Mouse (Mus musculus) limb, embryonic 15.5 days (tissue): ENCODE data around the gene Tmem235. TPM values are rescaled to one million over a fixed set of nuclear protein-coding genes. Genes with fewer than 3 reads are reported as not detected.

Experiments
- ATAC-seq: fragments of 200-750 bp; cut with Nextera tagmentation; 2 replicates; pipeline ENCODE4 v1.8.0; 2017; ENCODE audit warnings: low read depth, moderate TSS enrichment; ENCODE audit not compliant: insufficient number of reproducible peaks, low FRiP score, low TSS enrichment
- H3K27ac ChIP-seq: fragments of 300-500 bp; sonication (generic); 2 replicates; pipeline ENCODE4 v1.5.1; 2015; ENCODE audit warnings: moderate library complexity, mild to moderate bottlenecking, inconsistent platforms
- H3K27me3 ChIP-seq: fragments of 300-500 bp; sonication (generic); 2 replicates; pipeline ENCODE4 v1.6.1; 2015; ENCODE audit warnings: inconsistent platforms
- H3K36me3 ChIP-seq: fragments of 300-500 bp; sonication (generic); 2 replicates; pipeline ENCODE4 v1.6.1; 2015; ENCODE audit warnings: inconsistent platforms
- H3K4me1 ChIP-seq: fragments of 300-500 bp; sonication (generic); 2 replicates; pipeline ENCODE4 v1.6.1; 2015; ENCODE audit warnings: inconsistent platforms
- H3K4me2 ChIP-seq: fragments of 300-500 bp; sonication (generic); 2 replicates; pipeline ENCODE4 v1.6.1; 2015; ENCODE audit warnings: mild to moderate bottlenecking, inconsistent platforms
- H3K4me3 ChIP-seq: fragments of 300-500 bp; sonication (generic); 2 replicates; pipeline ENCODE4 v1.5.1; 2015; ENCODE audit warnings: mild to moderate bottlenecking, inconsistent platforms
- H3K9ac ChIP-seq: fragments of 300-500 bp; sonication (generic); 2 replicates; pipeline ENCODE4 v1.6.1; 2015; ENCODE audit warnings: inconsistent platforms
- H3K9me3 ChIP-seq: fragments of 300-500 bp; sonication (generic); 2 replicates; pipeline ENCODE4 v1.6.1; 2016; ENCODE audit warnings: inconsistent platforms
- WGBS: fragments of 180-500 bp; shearing (Covaris S2); methylation state at CpG from one replicate; pipeline ENCODE4 v1.1.7; 2015; 5-methylcytosine and 5-hydroxymethylcytosine counted together
- polyA plus RNA-seq: library from polyadenylated mRNA; unstranded; fragments of >200 nt; fragmentation: Nextera tagmentation; extraction: Ambion mirVana; gene quantifications from 2 replicates; pipeline ENCODE4 v1.2.1, GENCODE M21; 2015

The Tmem235 gene
- polyA plus RNA-seq, 1 experiment from 2014 or later = not detected

DNA sequence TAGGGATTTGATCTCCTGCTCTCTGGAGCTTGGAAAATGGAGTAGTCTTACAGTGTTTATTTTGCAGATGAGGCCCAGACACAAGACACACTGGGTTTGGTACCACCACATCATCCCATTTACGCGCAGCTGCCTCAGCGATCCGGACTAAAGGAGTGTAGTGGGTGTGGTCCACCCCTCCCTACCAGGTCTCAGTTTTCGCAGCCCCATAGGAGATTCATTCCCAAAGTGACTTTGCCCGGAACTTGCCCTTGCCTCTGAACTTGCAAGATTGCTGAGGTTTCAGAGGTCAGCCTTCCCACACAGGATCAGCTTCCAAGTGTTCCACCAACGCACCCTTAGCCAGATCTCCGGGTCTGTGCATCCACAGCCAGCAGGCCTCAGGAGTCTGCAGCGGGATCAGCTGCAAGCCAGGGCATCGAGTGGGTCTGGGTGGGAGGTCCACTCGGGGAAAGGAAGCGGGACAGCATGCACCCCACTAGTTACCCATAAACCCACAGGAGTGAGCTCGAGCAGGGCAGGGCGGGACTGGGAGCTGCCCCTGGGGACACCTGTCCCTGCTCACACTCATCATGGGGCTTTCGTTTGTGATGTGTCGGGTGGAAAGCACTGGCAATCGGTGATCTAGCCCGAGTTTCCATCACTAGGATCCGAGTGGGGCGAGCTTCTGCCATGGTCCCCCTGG, 27.8 kb downstream of the Tmem235 start:
- no peak for ATAC-seq
- Histone ChIP-seq H3K36me3 (no peaks in the 10 kb centered on the region), H3K4me3 (peak overlapping the region; percentile 30), H3K4me1 (peaks cover 57% of the 10 kb centered on the region), H3K27me3 (no peaks in the 10 kb centered on the region; the same call in 1 of the 2 replicates), H3K9ac (peak overlapping the region; percentile 8), H3K27ac (peak overlapping the region; percentile 83), H3K9me3 (no peaks in the 10 kb centered on the region), H3K4me2 (peak overlapping the region; percentile 58)
- 17% methylated on average over 20 of the region's 20 CpGs for WGBS

DNA sequence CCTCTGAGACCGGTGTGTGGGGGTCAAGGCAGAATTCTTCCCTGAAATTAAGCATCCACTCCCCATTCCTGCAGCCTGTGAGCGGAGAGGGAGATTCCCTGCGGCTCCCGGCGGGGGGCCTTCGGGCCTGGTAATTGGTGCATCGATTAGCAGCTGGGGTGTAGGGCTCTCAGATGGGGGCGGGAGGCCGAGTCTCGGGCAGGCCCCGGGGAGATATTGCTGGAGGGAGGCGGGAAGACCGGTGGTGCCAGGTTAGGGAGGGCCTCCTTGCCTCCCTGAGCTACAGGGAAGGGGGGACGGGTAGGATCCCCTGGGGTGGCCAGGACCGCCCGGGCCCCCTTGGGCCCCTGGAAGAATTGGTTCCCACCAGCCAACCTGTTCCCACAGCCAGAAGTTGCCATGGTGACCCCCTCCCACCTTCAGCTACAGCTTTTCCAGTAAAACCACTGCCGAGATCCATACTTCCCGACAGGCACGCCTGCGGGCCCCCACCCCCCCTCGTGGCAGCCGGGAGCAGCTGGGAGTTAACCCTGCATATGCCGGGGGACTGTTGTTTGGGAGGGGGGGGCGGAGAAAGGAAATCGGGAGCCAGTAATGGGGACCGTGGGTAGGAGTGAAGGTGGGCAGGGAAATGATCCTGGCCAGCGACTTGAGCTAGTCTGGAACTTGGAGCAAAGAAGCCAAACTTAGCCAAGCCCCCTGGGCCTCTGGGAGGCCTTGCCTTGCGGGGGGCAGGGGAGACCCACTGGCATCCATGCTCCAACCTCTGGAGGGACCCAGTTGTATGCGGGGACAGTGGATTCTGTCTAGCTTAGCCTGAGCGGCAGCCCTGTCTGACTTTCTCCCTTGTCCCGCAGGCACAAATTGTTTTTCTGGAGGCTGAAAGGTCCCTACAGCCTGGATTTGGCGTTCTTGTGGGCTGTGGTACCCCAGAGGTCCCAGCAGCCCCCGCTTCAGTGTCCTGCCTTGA, 28.6 kb downstream of the Tmem235 start:
- H3K27ac ChIP-seq = peak overlapping the region; percentile 83
- peak; percentile 70 for ATAC-seq
- H3K9ac ChIP-seq = peak overlapping the region; percentile 8; the same call in 1 of the 2 replicates
- no peaks in the 10 kb centered on the region; the same call in 1 of the 2 replicates for H3K27me3 ChIP-seq
- peak overlapping the region; percentile 30 for H3K4me3 ChIP-seq
- no peaks in the 10 kb centered on the region for H3K36me3 ChIP-seq
- H3K4me1 ChIP-seq = peaks cover 49% of the 10 kb centered on the region
- no peaks in the 10 kb centered on the region for H3K9me3 ChIP-seq
- peak overlapping the region; percentile 58 for H3K4me2 ChIP-seq
- WGBS = 6% methylated on average over 33 of the region's 33 CpGs

DNA sequence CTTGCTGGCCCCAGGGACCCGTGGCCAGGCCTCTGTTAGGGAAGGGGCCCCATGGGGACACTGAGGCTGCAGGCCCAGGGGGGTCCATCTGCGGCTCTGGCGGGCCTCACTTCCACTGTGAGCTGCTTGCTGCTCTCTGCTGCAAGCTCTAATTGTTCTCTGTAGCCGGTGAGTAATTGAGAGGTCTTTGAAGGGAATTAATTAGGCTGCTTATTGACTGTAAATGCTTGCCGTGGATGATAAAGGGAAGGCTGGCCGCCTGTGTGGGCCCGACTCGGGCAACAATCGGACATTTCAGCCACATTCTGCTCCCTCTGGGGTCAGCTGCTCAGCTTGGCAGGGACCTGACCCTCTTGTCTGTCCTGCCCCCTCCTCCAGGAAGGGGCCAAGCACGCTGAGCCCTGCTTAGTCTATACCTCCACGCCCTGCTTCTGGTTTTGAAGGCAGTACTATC, 29.4 kb downstream of the Tmem235 start:
- Histone ChIP-seq H3K4me2 (peak overlapping the region; percentile 58), H3K9me3 (no peaks in the 10 kb centered on the region), H3K4me1 (peaks cover 46% of the 10 kb centered on the region), H3K9ac (peak overlapping the region; percentile 8; the same call in 1 of the 2 replicates), H3K36me3 (no peaks in the 10 kb centered on the region), H3K27ac (peak overlapping the region; percentile 83), H3K27me3 (no peaks in the 10 kb centered on the region; the same call in 1 of the 2 replicates), H3K4me3 (peak overlapping the region; percentile 30)
- no peak for ATAC-seq
- WGBS = 11% methylated on average over 11 of the region's 11 CpGs

DNA sequence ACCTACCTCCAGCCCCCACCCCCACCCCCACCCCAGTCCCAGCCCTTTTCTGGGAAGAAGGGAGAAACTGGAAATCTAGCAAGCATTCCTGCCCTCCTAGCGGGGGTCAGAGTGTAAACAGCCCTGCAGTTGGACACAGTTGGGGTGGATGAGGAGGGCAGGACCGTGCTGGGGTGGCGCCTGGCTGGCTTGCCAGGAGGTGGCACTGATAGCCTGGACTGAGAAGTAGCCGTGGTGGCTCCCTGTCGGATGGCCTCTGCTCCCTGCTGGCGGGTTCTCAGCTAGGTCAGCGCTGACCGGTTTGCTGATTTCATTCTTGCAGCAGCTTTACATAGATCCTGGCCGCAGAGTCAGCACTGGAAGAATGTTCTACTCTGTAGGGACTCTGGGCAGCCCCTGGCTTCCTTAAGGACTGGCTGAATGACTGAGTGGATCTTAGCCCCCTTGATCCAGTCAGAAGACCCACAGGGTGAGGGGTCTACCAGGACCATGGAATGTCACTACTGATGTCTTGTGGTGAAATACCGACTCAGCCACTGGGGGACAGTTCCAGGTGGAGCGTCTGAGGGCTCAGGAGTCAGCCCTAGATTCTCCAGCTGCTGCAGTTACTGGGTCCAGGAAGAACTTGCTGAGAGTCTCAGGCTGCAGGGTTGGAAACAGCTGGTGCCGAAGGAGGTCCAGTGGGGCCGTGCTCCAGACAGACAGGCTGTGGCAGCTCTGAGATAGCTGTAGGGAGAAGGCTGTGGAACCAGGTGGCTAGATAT, 30.1 kb downstream of the Tmem235 start:
- no peaks in the 10 kb centered on the region for H3K9me3 ChIP-seq
- 0 out of 2 replicates have a peak overlapping the region, but pooled peaks have one; percentile 8 for H3K4me3 ChIP-seq
- no peaks in the 10 kb centered on the region; the same call in 1 of the 2 replicates for H3K27me3 ChIP-seq
- WGBS = 35% methylated on average over 13 of the region's 13 CpGs
- peaks cover 46% of the 10 kb centered on the region for H3K4me1 ChIP-seq
- H3K9ac ChIP-seq = no peak overlapping the region
- H3K36me3 ChIP-seq = no peaks in the 10 kb centered on the region
- peak overlapping the region; percentile 83 for H3K27ac ChIP-seq
- peak overlapping the region; percentile 58 for H3K4me2 ChIP-seq
- no peak for ATAC-seq

DNA sequence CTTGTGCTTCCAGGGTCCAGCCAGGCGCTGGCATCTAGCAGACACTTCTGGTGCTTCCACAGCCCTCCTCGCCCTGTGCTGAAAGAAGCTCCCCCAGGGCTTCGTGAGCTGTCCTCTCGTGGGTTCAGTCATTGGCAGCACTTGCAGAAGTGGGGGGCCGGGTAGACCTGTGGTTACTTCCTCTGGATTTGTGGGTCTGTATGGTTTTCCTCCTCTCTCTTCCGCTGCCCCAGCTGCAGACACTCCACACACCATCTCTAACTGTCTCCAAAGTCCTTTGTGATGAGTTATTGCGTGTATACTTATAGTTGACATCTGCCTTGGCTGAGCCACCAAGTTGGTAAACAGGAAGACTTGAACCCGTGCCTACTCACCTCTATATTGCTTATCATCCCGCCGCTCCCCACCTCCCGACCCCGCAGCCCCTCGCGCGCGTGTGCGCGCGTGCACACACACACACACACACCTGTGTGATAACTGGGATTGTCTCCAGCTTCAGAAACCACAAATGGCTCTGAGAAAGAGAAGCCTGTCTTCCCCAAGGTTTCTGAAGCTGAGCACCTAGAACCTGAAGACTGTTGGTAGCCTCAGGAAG, 31.1 kb downstream of the Tmem235 start:
- Histone ChIP-seq H3K27me3 (no peaks in the 10 kb centered on the region; the same call in 1 of the 2 replicates), H3K4me3 (no peak overlapping the region), H3K9ac (no peak overlapping the region), H3K4me2 (no peak overlapping the region), H3K36me3 (no peaks in the 10 kb centered on the region), H3K4me1 (peaks cover 43% of the 10 kb centered on the region), H3K9me3 (no peaks in the 10 kb centered on the region), H3K27ac (no peak overlapping the region)
- WGBS = 91% methylated on average over 19 of the region's 19 CpGs
- no peak for ATAC-seq

DNA sequence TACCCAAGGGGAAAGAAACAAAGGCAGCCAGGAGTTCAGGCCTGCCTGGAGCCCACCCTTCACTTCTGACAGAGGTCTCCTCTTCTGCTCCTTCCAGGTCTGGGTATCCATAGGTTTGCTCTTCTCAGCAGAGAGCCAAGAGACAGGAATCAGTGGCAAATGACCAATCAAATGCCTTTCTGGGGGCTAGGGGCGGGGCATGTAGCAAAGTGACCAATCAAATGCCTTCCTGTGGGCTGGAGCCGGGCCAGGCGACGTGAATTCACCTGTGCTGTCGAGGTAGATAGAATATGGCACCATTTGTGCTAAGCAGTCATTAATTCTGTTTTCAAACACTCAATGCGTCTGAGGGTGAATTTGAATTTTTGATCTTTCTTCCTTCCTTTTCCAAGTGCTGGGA, 31.6 kb downstream of the Tmem235 start:
- Histone ChIP-seq H3K9me3 (no peaks in the 10 kb centered on the region), H3K9ac (no peak overlapping the region), H3K27ac (no peak overlapping the region), H3K4me3 (no peak overlapping the region), H3K27me3 (no peaks in the 10 kb centered on the region; the same call in 1 of the 2 replicates), H3K36me3 (no peaks in the 10 kb centered on the region), H3K4me1 (peaks cover 42% of the 10 kb centered on the region), H3K4me2 (no peak overlapping the region)
- WGBS = 42% methylated on average over 6 of the region's 6 CpGs
- ATAC-seq = no peak

DNA sequence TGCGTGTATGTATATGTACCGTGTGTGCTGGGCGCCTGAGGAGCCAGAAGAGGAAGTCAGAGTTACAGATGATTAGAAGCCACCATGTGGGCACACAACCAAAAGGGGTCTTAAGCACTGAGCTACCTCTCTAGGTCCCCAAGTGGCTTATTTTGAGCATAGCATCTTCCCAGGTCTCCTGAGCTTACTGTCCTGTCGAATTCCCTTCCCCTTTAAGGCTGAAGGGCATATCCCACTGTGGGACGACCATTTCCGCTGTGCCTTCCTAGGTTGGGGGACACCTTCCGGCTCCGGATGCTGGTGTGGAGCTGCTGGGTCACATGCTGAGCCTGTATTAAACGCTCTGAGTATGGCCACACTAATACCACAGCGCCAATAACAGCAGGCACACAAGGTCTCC, 34.1 kb downstream of the Tmem235 start:
- Histone ChIP-seq H3K27ac (no peak overlapping the region), H3K27me3 (no peaks in the 10 kb centered on the region; the same call in 1 of the 2 replicates), H3K4me1 (peaks cover 26% of the 10 kb centered on the region), H3K9me3 (no peaks in the 10 kb centered on the region), H3K4me3 (no peak overlapping the region), H3K36me3 (no peaks in the 10 kb centered on the region), H3K4me2 (no peak overlapping the region), H3K9ac (no peak overlapping the region)
- ATAC-seq = no peak
- 51% methylated on average over 10 of the region's 10 CpGs for WGBS

DNA sequence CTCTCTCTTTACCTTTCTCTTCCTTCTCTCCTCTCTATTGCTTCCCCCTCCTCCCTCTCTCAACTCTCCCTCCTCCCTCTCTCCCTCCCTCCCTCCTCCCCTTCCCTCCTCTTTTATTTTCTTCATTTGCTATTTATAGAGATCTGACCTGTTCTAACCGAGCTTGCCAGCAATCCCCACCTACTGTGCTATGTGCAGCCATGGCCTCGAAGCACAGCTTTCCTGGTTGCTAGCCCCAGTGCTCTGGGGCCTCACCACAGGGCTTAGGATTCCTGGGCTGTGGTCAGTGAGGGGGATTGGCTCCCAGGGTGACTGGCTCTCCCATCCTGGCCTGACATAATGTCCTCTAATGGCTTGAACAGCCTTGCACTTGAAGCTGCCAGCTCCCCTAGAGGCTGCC, 36.0 kb downstream of the Tmem235 start:
- 28% methylated on average over 2 of the region's 2 CpGs for WGBS
- H3K9me3 ChIP-seq = no peaks in the 10 kb centered on the region
- H3K9ac ChIP-seq = no peak overlapping the region
- no peaks in the 10 kb centered on the region for H3K36me3 ChIP-seq
- H3K4me2 ChIP-seq = no peak overlapping the region
- no peaks in the 10 kb centered on the region for H3K27me3 ChIP-seq
- H3K4me1 ChIP-seq = peaks cover 7% of the 10 kb centered on the region; the same call in 1 of the 2 replicates
- no peak overlapping the region for H3K27ac ChIP-seq
- no peak for ATAC-seq
- H3K4me3 ChIP-seq = no peak overlapping the region

DNA sequence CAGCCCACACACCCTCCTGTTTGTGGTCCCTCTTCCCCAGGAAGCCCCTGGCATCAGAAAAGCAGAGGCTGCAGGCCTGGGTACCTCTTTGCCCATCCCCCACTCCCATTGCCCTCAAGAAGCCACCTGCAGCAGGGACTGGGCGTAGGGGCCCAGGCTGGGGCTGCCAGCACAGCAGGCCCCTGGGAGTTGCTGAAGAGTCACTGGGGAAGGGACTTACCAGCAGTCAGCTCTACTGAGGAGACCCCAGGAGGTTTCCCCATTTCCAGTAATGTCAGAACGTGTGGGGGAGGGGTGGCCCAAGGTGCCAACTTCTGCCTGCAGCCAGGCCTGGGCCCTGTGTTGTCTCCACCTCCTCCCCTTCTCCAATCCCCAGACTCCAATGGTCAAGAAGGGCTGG, 41.7 kb downstream of the Tmem235 start:
- H3K36me3 ChIP-seq = no peaks in the 10 kb centered on the region
- no peak overlapping the region for H3K27ac ChIP-seq
- no peak overlapping the region for H3K4me3 ChIP-seq
- H3K9ac ChIP-seq = no peak overlapping the region
- WGBS = 62% methylated on average over 2 of the region's 2 CpGs
- H3K4me1 ChIP-seq = no peaks in the 10 kb centered on the region
- H3K4me2 ChIP-seq = no peak overlapping the region
- H3K9me3 ChIP-seq = no peaks in the 10 kb centered on the region
- no peaks in the 10 kb centered on the region for H3K27me3 ChIP-seq
- ATAC-seq = no peak

DNA sequence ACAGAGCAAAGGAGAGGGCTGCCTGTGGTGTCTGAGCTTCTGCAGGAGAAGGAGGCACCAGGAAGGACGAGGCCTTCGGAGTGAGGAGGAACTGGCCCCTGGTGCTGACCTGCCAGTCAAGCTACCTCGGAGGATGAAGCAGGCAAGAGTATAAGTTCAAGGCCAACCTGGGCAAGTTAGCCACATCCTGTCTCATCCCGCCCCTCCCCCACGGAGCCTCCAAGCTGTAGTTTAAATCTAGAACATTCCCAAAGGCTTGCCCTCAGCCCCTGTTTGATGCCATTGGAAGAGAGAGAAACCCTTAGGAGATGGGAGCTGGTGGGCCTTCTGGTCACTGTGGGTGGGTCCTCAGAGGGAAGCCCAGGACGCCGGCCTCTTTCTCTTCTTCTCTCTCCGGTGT, 43.9 kb downstream of the Tmem235 start:
- H3K36me3 ChIP-seq = no peaks in the 10 kb centered on the region
- no peak overlapping the region for H3K9ac ChIP-seq
- no peak overlapping the region for H3K4me2 ChIP-seq
- no peaks in the 10 kb centered on the region for H3K27me3 ChIP-seq
- WGBS = 87% methylated on average over 8 of the region's 8 CpGs
- H3K27ac ChIP-seq = no peak overlapping the region
- no peak for ATAC-seq
- H3K4me1 ChIP-seq = no peaks in the 10 kb centered on the region
- no peaks in the 10 kb centered on the region for H3K9me3 ChIP-seq
- H3K4me3 ChIP-seq = no peak overlapping the region

DNA sequence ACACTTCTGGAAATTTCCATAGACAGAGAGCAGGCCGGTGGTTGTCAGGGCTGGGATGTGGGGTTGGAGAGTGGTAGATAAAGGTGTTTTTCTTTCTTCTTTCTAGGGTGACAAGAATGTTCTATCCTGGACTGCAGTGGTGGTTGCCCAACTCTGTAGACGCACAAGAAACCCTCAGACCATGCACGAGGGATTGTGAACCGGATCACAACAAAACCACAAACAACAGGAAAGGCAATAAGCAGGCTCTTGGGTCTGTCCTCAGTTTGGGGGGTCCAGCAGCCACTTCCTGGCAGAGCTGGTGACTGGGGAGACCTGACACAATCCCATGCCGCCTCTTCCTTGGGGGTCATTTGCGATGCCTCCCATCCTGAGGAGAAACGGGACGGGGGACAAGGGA, 48.8 kb downstream of the Tmem235 start:
- peaks cover 7% of the 10 kb centered on the region for H3K4me1 ChIP-seq
- no peak overlapping the region for H3K9ac ChIP-seq
- no peaks in the 10 kb centered on the region for H3K9me3 ChIP-seq
- 83% methylated on average over 8 of the region's 8 CpGs for WGBS
- no peaks in the 10 kb centered on the region for H3K36me3 ChIP-seq
- no peak overlapping the region for H3K4me2 ChIP-seq
- H3K27me3 ChIP-seq = no peaks in the 10 kb centered on the region
- no peak overlapping the region for H3K4me3 ChIP-seq
- no peak for ATAC-seq
- H3K27ac ChIP-seq = no peak overlapping the region
